Mouse (Mus musculus) kidney, embryonic 14.5 days (tissue): ENCODE measurements around the gene Rpl21. TPM values are rescaled to one million over a fixed set of nuclear protein-coding genes. Genes with fewer than 3 reads are reported as not detected.
A peak's percentile ranks its signal among the peaks of the same experiment; 100 is the strongest.

Experiments used
- ATAC-seq: fragments of 200-750 bp; cut with Nextera tagmentation; 2 replicates; pipeline ENCODE4 v1.8.0; 2017; ENCODE audit warnings: moderate number of reproducible peaks, mild to moderate bottlenecking, moderate TSS enrichment, moderate library complexity; ENCODE audit not compliant: low FRiP score, low TSS enrichment
- H3K27ac ChIP-seq: fragments of 300-500 bp; sonication (generic); 2 replicates; pipeline ENCODE4 v1.5.1; 2014; ENCODE audit warnings: low read depth, mild to moderate bottlenecking, low read length, moderate library complexity, mixed read lengths
- H3K27me3 ChIP-seq: fragments of 300-500 bp; sonication (generic); 2 replicates; pipeline ENCODE4 v1.6.1; 2014; ENCODE audit warnings: mild to moderate bottlenecking, low read length; ENCODE audit not compliant: control insufficient read depth, insufficient read depth
- H3K36me3 ChIP-seq: fragments of 300-500 bp; sonication (generic); 2 replicates; pipeline ENCODE4 v1.6.1; 2014; ENCODE audit warnings: low read length, mixed read lengths; ENCODE audit not compliant: control insufficient read depth, insufficient read depth
- H3K4me1 ChIP-seq: fragments of 300-500 bp; sonication (generic); 2 replicates; pipeline ENCODE4 v1.6.1; 2014; ENCODE audit warnings: low read length, mixed read lengths; ENCODE audit not compliant: control insufficient read depth, insufficient read depth
- H3K4me2 ChIP-seq: fragments of 300-500 bp; sonication (generic); replicated peaks from 2 replicates; pipeline ENCODE4 v1.6.1; 2014; ENCODE audit warnings: low read depth, mild to moderate bottlenecking, low read length
- H3K4me3 ChIP-seq: fragments of 300-500 bp; sonication (generic); 2 replicates; pipeline ENCODE4 v1.5.1; 2014; ENCODE audit warnings: mild to moderate bottlenecking, low read length
- H3K9ac ChIP-seq: fragments of 300-500 bp; sonication (generic); 2 replicates; pipeline ENCODE4 v1.6.1; 2014; ENCODE audit warnings: low read depth, mild to moderate bottlenecking, low read length, moderate library complexity
- H3K9me3 ChIP-seq: fragments of 300-500 bp; sonication (generic); 2 replicates; pipeline ENCODE4 v1.6.1; 2016; ENCODE audit warnings: low read length; ENCODE audit not compliant: control insufficient read depth
- WGBS: fragments of 180-500 bp; shearing (Covaris S2); extraction: QIAGEN DNeasy Blood & Tissue Kit; methylation state at CpG from one replicate; pipeline ENCODE4 v1.1.7; 2014; 5-methylcytosine and 5-hydroxymethylcytosine counted together
- polyA plus RNA-seq: library from polyadenylated mRNA; unstranded; fragments of >200 nt; fragmentation: Nextera tagmentation; extraction: Ambion mirVana; gene quantifications from 2 replicates; pipeline ENCODE4 v1.2.1, GENCODE M21; 2014

The Rpl21 gene
- polyA plus RNA-seq, 1 experiment from 2014 or later = 689 TPM

DNA sequence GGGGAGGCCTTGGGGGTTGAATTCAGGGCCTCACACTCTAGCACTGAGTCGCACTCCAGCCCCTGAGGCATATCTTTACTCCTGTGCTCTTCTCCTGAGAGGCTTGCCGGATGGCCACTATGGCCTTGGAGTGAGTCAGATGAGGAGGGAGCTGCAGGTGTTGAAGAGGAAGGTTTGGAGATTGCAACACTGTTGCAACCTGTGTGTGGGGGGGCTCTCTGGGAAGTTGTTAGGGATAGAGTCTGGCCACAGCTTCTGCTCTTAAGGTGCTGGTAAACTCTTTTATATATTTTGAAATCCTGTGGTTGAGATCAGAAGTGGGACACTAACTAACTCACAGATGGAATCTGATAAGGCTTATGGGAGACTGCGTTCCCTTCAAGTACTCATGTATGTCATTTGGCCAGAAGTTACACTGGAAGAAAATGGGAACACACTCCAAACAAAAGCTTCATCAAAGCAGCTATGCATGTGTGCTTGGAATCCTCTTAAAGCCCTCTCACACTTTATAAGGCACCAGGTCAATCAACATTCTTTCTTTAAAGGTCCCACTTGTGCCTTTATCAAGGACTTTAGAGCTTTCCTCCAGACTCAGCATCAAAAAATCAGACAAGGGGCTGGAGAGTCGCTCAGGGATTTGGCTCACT, 16.4 kb downstream of the Rpl21 start:
- H3K4me3 ChIP-seq = no peak overlapping the region
- peaks cover 12% of the 10 kb centered on the region; the same call in 1 of the 2 replicates for H3K4me1 ChIP-seq
- ATAC-seq = no peak
- H3K9me3 ChIP-seq = no peaks in the 10 kb centered on the region
- H3K9ac ChIP-seq = no peak overlapping the region
- H3K27me3 ChIP-seq = no peaks in the 10 kb centered on the region
- WGBS = 88% methylated on average over 4 of the region's 4 CpGs
- H3K27ac ChIP-seq = no peak overlapping the region
- no peak overlapping the region for H3K4me2 ChIP-seq
- no peaks in the 10 kb centered on the region for H3K36me3 ChIP-seq

DNA sequence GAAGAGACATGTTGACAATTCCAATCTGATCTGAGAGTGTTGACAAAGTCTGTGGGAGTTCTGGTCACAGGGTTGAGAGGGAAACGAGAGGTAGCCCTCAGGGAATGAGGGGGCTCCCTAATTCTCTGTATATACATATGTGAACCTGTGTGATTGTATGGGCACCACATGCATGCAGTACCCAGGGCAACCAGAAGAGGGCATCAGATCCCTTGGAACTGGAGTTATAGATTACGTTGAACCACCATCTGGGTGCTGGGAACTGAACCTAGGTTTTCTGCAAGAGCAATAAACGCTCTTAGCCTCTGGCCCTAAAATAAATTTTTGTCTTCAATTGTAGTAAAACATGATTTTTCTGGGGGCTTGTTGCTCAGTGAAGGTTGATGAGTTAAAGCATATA, 23.4 kb downstream of the Rpl21 start:
- no peak overlapping the region for H3K4me3 ChIP-seq
- no peaks in the 10 kb centered on the region for H3K36me3 ChIP-seq
- H3K9ac ChIP-seq = no peak overlapping the region
- 90% methylated on average over 3 of the region's 3 CpGs for WGBS
- no peak overlapping the region for H3K4me2 ChIP-seq
- H3K9me3 ChIP-seq = peaks cover 4% of the 10 kb centered on the region; the same call in 1 of the 2 replicates
- H3K27ac ChIP-seq = no peak overlapping the region
- H3K4me1 ChIP-seq = no peaks in the 10 kb centered on the region
- no peak for ATAC-seq
- no peaks in the 10 kb centered on the region for H3K27me3 ChIP-seq

DNA sequence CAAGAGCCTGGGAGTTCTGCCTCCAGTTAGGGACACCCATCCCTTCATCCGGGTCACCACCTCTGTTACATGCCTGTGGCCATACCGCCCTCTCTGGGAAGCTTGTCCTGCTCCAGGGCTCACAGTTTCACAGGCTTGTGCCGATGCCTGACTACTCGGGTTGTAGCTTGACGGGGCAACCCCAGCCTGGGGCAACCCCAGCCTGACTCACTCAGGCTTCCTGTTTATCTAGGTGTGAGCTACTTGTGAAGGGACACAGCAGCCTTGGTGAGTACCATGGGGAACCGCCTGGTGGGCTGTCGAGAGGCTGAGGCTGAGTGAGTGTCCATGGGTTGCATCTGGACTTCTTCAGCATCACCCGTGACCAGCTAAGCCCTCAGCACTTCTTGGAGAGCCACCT, 24.9 kb downstream of the Rpl21 start:
- Histone ChIP-seq H3K27me3 (no peaks in the 10 kb centered on the region), H3K9ac (no peak overlapping the region), H3K4me2 (no peak overlapping the region), H3K4me3 (no peak overlapping the region), H3K27ac (no peak overlapping the region), H3K36me3 (no peaks in the 10 kb centered on the region), H3K4me1 (peaks cover 11% of the 10 kb centered on the region; the same call in 1 of the 2 replicates), H3K9me3 (peaks cover 4% of the 10 kb centered on the region; the same call in 1 of the 2 replicates)
- 81% methylated on average over 8 of the region's 8 CpGs for WGBS
- no peak for ATAC-seq

DNA sequence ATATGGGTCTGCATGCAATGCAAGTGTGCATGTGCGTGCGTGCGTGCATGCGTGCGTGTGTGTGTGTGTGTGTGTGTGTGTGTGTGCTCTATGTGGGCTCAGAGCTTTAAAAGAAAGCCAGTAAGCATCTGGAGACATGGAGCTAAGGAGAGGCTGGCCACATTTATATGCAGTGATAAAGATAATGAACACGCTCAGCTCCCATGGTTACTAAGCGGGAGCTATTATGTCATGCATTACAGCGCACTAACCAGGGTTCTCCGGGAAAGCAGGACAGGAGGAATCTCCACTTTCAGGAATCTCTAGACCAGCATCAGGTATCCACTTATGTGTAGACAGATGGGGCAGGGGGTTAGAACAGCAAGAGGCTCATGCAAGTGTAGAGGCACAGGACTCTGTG, 26.1 kb downstream of the Rpl21 start:
- H3K27me3 ChIP-seq = no peaks in the 10 kb centered on the region
- H3K27ac ChIP-seq = no peak overlapping the region
- H3K9ac ChIP-seq = no peak overlapping the region
- 92% methylated on average over 9 of the region's 9 CpGs for WGBS
- no peak overlapping the region for H3K4me2 ChIP-seq
- H3K4me3 ChIP-seq = no peak overlapping the region
- H3K4me1 ChIP-seq = peaks cover 11% of the 10 kb centered on the region; the same call in 1 of the 2 replicates
- H3K36me3 ChIP-seq = no peaks in the 10 kb centered on the region
- H3K9me3 ChIP-seq = peaks cover 4% of the 10 kb centered on the region; the same call in 1 of the 2 replicates
- ATAC-seq = no peak

DNA sequence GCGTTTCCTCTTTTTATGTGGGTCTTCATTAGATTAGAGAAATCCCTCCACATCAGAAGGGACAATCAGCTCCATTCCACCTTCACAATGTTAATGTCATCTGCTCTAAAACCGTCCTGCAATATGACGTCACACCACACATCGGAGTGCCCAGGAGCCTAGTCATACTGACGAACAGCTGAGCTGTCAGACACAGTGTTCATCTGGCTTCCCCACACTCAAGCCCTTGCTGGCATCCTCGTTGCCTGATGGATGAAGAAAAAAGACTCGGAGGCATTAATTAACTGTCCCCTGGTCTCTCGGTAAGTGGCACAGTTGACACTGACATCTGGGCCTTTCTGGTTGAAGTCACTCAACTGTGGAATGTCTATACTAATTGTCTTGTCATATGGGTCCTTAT, 26.6 kb downstream of the Rpl21 start:
- H3K27me3 ChIP-seq = no peaks in the 10 kb centered on the region
- WGBS = 80% methylated on average over 8 of the region's 8 CpGs

DNA sequence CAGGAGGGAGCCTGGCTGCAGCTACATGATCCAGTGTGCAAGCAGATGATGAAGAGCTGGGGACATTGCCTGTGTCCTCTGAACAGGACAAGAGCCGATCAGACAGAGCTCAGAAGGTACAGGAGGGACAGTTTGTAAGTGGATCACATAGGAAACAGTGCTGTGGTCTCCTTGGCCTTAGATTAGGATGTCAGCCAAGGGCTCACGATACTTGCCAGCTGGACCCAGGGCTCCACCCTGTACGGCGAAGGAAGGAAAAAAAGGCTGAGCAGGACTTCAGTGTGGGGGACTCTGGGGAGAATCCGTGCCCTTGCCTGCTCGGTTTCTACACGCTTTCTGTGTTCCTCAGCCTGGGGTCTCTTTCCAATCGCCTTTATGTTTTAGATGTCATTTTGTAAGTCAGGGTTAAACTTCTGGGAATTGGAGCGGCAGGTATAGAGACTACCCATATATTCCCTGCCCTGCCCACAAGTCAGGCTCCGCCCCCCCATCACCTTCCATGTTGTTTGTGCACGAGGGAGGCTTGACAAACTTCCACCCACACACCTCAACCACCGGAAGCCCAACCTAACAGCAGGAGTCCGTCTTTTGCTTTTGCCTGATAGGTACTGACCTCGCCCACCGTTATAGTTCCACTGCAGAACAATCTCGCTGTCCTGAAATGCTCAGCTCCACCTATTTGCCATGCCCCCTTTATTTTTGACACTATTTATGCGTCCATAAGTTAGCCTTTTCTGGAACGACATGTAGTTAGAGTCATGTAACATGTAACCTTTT, 27.7 kb downstream of the Rpl21 start:
- Histone ChIP-seq H3K9ac (no peak overlapping the region), H3K4me1 (peaks cover 11% of the 10 kb centered on the region; the same call in 1 of the 2 replicates), H3K36me3 (no peaks in the 10 kb centered on the region), H3K27ac (no peak overlapping the region), H3K4me3 (no peak overlapping the region), H3K9me3 (peaks cover 4% of the 10 kb centered on the region; the same call in 1 of the 2 replicates), H3K4me2 (no peak overlapping the region), H3K27me3 (no peaks in the 10 kb centered on the region)
- 69% methylated on average over 18 of the region's 18 CpGs for WGBS
- no peak for ATAC-seq

More for the DNA sequence above, 26.6 kb downstream of the Rpl21 start:
- ATAC-seq = no peak
- H3K9me3 ChIP-seq = peaks cover 4% of the 10 kb centered on the region; the same call in 1 of the 2 replicates
- no peak overlapping the region for H3K9ac ChIP-seq
- H3K4me3 ChIP-seq = no peak overlapping the region
- peaks cover 11% of the 10 kb centered on the region; the same call in 1 of the 2 replicates for H3K4me1 ChIP-seq
- no peaks in the 10 kb centered on the region for H3K36me3 ChIP-seq
- no peak overlapping the region for H3K4me2 ChIP-seq
- H3K27ac ChIP-seq = no peak overlapping the region

DNA sequence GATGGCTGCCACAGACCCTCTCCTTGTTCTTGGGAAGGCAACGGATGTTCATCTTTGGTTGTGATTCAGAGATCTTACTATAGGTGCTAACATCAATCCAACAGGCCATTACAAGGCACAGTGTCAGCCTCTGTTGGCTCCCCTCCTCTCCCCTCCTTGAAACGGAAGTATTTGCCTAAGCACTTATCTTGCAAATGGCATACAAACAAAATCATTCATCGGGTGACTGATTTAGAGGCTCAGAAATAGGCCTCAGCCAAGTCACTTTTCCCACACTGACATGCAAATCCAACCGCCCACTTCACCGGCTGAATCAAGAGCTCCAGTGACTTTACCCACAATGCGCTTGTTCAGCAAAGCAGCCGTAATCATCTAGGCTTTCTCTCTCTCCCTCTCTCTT, 28.9 kb downstream of the Rpl21 start:
- H3K27me3 ChIP-seq = no peaks in the 10 kb centered on the region
- no peaks in the 10 kb centered on the region for H3K9me3 ChIP-seq
- 20% methylated on average over 7 of the region's 7 CpGs for WGBS
- H3K4me1 ChIP-seq = peaks cover 11% of the 10 kb centered on the region; the same call in 1 of the 2 replicates
- no peak overlapping the region for H3K4me2 ChIP-seq
- 0 out of 2 replicates have a peak, but pooled peaks have one; percentile 10 for ATAC-seq
- H3K27ac ChIP-seq = no peak overlapping the region
- H3K36me3 ChIP-seq = no peaks in the 10 kb centered on the region
- no peak overlapping the region for H3K9ac ChIP-seq
- no peak overlapping the region for H3K4me3 ChIP-seq

DNA sequence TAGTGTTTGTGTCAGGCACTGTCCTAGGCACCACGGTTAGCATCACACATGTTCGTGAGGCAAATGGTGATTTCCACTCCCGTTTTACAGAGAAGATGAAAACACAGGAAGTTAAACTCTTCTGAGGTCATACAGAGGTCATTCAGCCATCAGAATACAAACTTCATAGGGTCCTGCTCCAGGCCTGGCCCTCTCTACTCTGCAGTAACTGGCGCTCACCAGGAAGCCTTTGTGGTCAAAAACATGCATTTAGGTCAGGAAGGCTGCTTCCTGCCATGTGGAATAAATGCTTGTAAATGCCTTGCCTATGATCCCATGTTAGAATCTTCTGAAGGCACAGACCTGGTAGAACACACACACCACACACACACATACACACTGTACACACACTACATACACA, 32.8 kb downstream of the Rpl21 start:
- Histone ChIP-seq H3K27me3 (no peaks in the 10 kb centered on the region), H3K4me3 (no peak overlapping the region), H3K4me1 (peaks cover 22% of the 10 kb centered on the region; the same call in 1 of the 2 replicates), H3K4me2 (no peak overlapping the region), H3K27ac (no peak overlapping the region), H3K36me3 (no peaks in the 10 kb centered on the region), H3K9me3 (no peaks in the 10 kb centered on the region), H3K9ac (no peak overlapping the region)
- 56% methylated on average over 4 of the region's 4 CpGs for WGBS
- no peak for ATAC-seq

DNA sequence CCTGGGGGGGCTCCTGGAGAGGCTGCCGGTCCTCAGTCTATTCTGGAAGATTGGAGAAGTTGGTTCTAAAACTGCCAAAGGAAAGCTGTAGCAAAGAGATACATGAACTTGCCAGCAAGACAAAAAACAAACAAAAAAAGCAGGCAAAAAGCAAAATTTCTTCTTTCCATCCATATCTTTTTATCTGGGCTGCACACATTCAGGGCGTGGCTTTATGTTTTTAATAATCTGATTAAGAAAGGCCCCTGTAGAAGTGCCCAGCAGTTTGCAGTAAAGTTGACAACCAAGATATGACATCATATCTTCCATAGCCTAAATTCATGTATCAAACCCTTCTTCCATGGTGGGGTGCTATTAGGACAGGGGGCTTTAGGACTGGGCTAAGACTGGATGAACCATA, 33.6 kb downstream of the Rpl21 start:
- Histone ChIP-seq H3K4me2 (no peak overlapping the region), H3K27me3 (no peaks in the 10 kb centered on the region), H3K36me3 (no peaks in the 10 kb centered on the region), H3K4me3 (no peak overlapping the region), H3K9ac (no peak overlapping the region), H3K9me3 (no peaks in the 10 kb centered on the region), H3K4me1 (peaks cover 22% of the 10 kb centered on the region; the same call in 1 of the 2 replicates), H3K27ac (no peak overlapping the region)
- ATAC-seq = no peak
- WGBS = 91% methylated on average over 2 of the region's 2 CpGs
